Mouse (Mus musculus) liver, postnatal 0 days (tissue): ENCODE results near the gene Tcap.

Experiments
- CTCF ChIP-seq: sonication (generic); IDR thresholded peaks from 2 replicates; pipeline ENCODE4 v1.5.1; 2016; ENCODE audit warnings: antibody characterized with exemption, low read depth
- EP300 ChIP-seq: IDR thresholded peaks from 2 replicates; pipeline ENCODE4 v1.6.1; 2016; ENCODE audit warnings: antibody characterized with exemption, low read depth, mild to moderate bottlenecking

GRCm38 (mm10) chr11:98400161-98400726 lies 16.6 kb downstream of the Tcap start, which contains the start of gene Pgap3:
- no peak for TF ChIP-seq CTCF
- no peak for TF ChIP-seq EP300
